Mouse (Mus musculus): ENCODE data around the gene Cd247.

DNA sequence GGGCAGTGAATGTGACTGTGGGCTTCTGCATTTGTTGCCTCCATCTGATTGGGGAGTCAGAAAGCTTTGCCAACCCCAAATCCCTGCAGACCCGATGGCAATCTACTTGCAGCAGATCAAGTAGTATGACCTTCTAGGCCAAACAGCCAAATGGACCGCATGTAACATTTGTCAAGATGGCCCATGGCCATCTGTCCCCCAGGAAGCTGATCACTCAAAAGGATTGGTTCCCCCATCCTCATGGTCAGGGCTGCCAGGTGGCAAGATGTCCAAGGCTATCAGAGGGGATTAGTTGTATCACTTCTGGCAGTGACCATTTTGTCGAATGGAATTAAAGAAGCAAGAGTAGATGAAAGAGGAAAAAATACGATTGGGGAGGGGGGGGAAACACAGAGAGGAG, 50.7 kb downstream of the Cd247 start:
- TF ChIP-seq TAL1 (IDR thresholded peaks at IDR 0.05; ENCODE audit: low read length) (no peak), GATA1 (IDR thresholded peaks at IDR 0.05; ENCODE audit: low read length) (no peak)
